In the genomic region with DNA sequence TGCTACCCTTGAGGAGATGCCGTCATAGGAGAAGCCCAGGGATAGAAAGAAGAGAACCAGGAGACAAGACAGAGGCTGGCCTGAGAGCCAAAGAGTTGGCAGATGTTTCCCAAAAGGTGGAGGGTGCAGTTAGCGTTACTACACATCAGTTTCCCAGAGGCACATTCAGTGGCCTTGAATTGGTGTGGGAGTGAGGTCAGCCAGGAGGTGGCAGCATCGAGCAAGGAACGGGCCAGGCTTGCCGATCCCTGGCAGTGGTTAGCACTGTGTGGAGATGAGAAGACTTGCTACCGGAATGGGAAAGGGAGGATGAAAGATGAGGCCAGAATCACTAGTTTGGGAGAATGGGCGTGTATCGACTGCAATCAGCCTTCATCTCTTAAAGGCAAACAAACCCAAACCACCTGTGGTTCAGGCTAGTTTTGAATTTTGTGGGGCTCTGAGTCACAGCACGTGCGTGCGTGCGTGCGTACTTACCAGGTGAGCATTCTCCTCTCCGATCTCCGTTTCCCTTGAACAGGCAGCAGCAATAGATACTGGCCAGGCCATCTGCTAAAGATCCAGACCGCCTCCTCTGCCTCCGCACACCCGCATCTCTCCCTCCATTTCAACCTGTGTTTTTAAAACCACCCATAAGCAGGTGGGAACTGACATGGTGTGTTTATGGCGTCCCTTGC, we compare ENCODE assay signal across 8 mouse cellular contexts. TPM values are rescaled to one million over a fixed set of nuclear protein-coding genes. Genes with fewer than 3 reads are reported as not detected.
A peak's percentile ranks its signal among the peaks of the same experiment; 100 is the strongest.
DNase-seq lines count a peak whose midpoint lies in the region; ATAC-seq and TF ChIP-seq lines count a peak whose summit lies in the region.

No protein-coding gene starts in this region.

- H3K27ac ChIP-seq in hindbrain, postnatal 0 days = no peak overlapping the region

- H3K4me2 ChIP-seq in hindbrain, postnatal 0 days (ENCODE audit: low read depth, low read length) = no peak overlapping the region

- no peaks in the 10 kb centered on the region for H3K27me3 ChIP-seq in hindbrain, postnatal 0 days (ENCODE audit: insufficient read depth, low read length)

- no peak overlapping the region for H3K9ac ChIP-seq in hindbrain, postnatal 0 days (replicated peaks; ENCODE audit: low read length)

- peak; percentile 76 for DNase-seq in R1 (ENCODE audit: low read depth, low spot score)
- peak; percentile 64 for DNase-seq in cerebellum, adult 9-11 months
- DNase-seq in frontal cortex, postnatal 10 days (ENCODE audit: low spot score in 2 of 2) = peak; percentile 42 to 75
- peak; percentile 84 for DNase-seq in hindbrain, postnatal 0 days (ENCODE audit: low spot score)
- DNase-seq in left cerebral cortex, adult 8-10 months (ENCODE audit: low spot score in 2 of 2) = peak; percentile 61 to 83
- peak; percentile 70 to 75 for DNase-seq in right cerebral cortex, postnatal 36 days (ENCODE audit: low spot score in 2 of 2)
- peak; percentile 81 to 84 for DNase-seq in urinary bladder, postnatal 36 days (ENCODE audit: low spot score in 2 of 2)

- H3K4me1 ChIP-seq in hindbrain, postnatal 0 days (ENCODE audit: insufficient read depth, low read length) = no peaks in the 10 kb centered on the region

- peak; percentile 98 for TF ChIP-seq CTCF in hindbrain, postnatal 0 days (IDR thresholded peaks at IDR 0.05; ENCODE audit: low read depth)

- no peaks in the 10 kb centered on the region for H3K36me3 ChIP-seq in hindbrain, postnatal 0 days (ENCODE audit: insufficient read depth, low read length)

- peak; percentile 90 for ATAC-seq in hindbrain, postnatal 0 days
- ATAC-seq in megakaryocyte-erythroid progenitor cell, adult 5-6 weeks (replicated peaks; ENCODE audit: low FRiP score, low TSS enrichment, poor library complexity, severe bottlenecking) = peak; percentile 94

- 48% methylated on average over 19 of the region's 19 CpGs for WGBS in hindbrain, postnatal 0 days

- no peaks in the 10 kb centered on the region for H3K9me3 ChIP-seq in hindbrain, postnatal 0 days (ENCODE audit: low read length)

- H3K4me3 ChIP-seq in hindbrain, postnatal 0 days (ENCODE audit: low read length) = no peak overlapping the region

RNA-seq across cellular contexts. Expression of a gene that starts 29.5 kb away (rescaled TPM):
- total RNA-seq in hindbrain, postnatal 0 days (2014; rRNA removed) = 0.47 and 0.79 TPM in 2 replicates
- polyA plus RNA-seq in hindbrain, postnatal 0 days (2015; fragmentation: Nextera tagmentation; extraction: Ambion mirVana) = 1.8 and 2.5 TPM in 2 replicates
- 10 to 100 TPM; 11.8 to 18.8 (median 13.4) TPM for total RNA-seq in left cerebral cortex, adult 8-10 months (2022)
- total RNA-seq in megakaryocyte-erythroid progenitor cell, adult 5-6 weeks (2014; fragmentation: Nextera tagmentation) = 1.4 TPM in 1 of 2 replicates, not detected in the other
- not detected in 2 replicates for total RNA-seq in megakaryocyte-erythroid progenitor cell, adult 5-6 weeks (2017)

RNA-seq across cellular contexts. Expression of a gene that starts 47.3 kb away (rescaled TPM):
- total RNA-seq in hindbrain, postnatal 0 days (2014; rRNA removed) = 0.21 TPM in 1 of 2 replicates, not detected in the other
- 0.39 and 0.40 TPM in 2 replicates for polyA plus RNA-seq in hindbrain, postnatal 0 days (2015; fragmentation: Nextera tagmentation; extraction: Ambion mirVana)
- 1 to 10 TPM in 2 of 4 experiments, under 1 TPM in 2; 0.68 to 1.2 (median 1.1) TPM for total RNA-seq in left cerebral cortex, adult 8-10 months (2022)
- total RNA-seq in megakaryocyte-erythroid progenitor cell, adult 5-6 weeks (2014; fragmentation: Nextera tagmentation) = not detected in 2 replicates
- not detected in 2 replicates for total RNA-seq in megakaryocyte-erythroid progenitor cell, adult 5-6 weeks (2017)

RNA-seq across cellular contexts. Expression of a gene that starts 53.4 kb away (rescaled TPM):
- 0.25 and 0.58 TPM in 2 replicates for total RNA-seq in hindbrain, postnatal 0 days (2014; rRNA removed)
- polyA plus RNA-seq in hindbrain, postnatal 0 days (2015; fragmentation: Nextera tagmentation; extraction: Ambion mirVana) = 0.09 and 0.14 TPM in 2 replicates
- under 1 TPM; 0.17 to 0.36 (median 0.20) TPM for total RNA-seq in left cerebral cortex, adult 8-10 months (2022)
- total RNA-seq in megakaryocyte-erythroid progenitor cell, adult 5-6 weeks (2014; fragmentation: Nextera tagmentation) = not detected in 2 replicates
- total RNA-seq in megakaryocyte-erythroid progenitor cell, adult 5-6 weeks (2017) = not detected in 2 replicates
